Mouse (Mus musculus): ENCODE results near the gene Abtb2. TPM values are rescaled to one million over a fixed set of nuclear protein-coding genes. Genes with fewer than 3 reads are reported as not detected.

Gene Abtb2
- polyA plus RNA-seq, 1 experiment: 4.2 TPM

DNA sequence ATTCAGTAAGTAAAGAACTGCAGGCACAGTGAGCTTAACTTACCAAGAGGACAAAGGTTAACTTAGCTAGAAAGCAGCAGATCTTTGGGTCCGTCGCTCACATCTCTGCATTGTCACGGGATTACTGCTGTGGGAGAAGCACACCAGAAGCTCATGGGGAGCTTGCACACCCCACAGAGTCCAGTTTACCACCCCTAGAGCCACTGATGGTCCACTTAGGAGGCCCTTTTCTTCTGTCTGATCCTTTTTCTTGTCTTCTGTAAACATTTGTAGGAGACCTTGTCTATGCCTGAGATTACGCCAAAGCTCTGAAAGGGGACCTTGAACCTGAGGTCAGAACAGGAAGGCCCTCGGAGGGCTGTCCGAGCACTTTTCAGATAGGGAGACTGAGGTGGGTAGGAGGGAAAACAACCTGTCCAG is 28.5 kb downstream of the Abtb2 start:
- H3K9ac ChIP-seq (ENCODE audit: low read depth, poor library complexity, severe bottlenecking): no peak overlapping the region
- no peaks in the 10 kb centered on the region for H3K9me3 ChIP-seq (replicated peaks; ENCODE audit: control insufficient read depth, insufficient read depth, low read length, poor library complexity, severe bottlenecking)
- TF ChIP-seq EP300 (IDR thresholded peaks at IDR 0.05; ENCODE audit: insufficient read depth, low read depth, low read length): no peak
- TF ChIP-seq POLR2A (IDR thresholded peaks at IDR 0.05; ENCODE audit: insufficient read depth, low read length): no peak
- no peak for TF ChIP-seq CTCF (IDR thresholded peaks at IDR 0.05; ENCODE audit: low read depth, low read length)
- no peak overlapping the region for H3K27ac ChIP-seq (ENCODE audit: insufficient read depth, low read length)
- no peaks in the 10 kb centered on the region for H3K27me3 ChIP-seq (ENCODE audit: control insufficient read depth, insufficient read depth, low read length, poor library complexity, severe bottlenecking)
- H3K4me3 ChIP-seq (ENCODE audit: low read depth, low read length): no peak overlapping the region
- H3K36me3 ChIP-seq (ENCODE audit: control insufficient read depth, insufficient read depth, low read length, poor library complexity, severe bottlenecking): no peaks in the 10 kb centered on the region
- no peaks in the 10 kb centered on the region for H3K4me1 ChIP-seq (ENCODE audit: control insufficient read depth, insufficient read depth, low read length)

DNA sequence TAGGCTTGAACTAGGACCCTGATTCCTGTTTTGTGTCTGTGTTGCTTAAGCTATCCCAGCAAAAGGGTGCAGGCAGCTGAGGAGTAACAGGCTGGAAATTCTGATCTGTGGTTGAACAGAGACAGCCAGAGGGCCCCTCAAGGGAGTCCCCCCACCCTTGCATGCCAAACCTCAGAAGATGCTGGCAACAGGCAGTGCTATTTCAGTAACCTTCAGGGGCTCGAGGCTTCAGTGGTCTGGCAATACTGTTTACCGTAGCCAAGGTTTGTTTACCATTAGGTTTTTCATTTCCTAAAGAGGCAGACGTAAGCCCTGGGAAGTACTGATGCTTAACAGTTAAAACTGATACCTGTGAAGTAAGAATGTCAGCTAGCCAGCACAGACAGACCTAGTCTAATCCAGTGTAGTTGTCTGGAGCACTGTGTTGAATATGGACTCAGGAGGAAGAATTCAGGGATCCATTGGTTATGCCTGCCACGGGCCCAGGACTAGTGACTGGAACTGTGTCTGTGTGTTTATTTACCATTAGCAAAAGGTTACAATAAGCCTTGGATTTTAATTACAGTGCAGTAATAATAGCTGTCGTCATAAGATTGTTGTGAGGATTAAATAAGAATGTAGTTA is 29.0 kb downstream of the Abtb2 start:
- TF ChIP-seq CTCF (IDR thresholded peaks at IDR 0.05; ENCODE audit: low read depth, low read length): no peak
- no peak for TF ChIP-seq EP300 (IDR thresholded peaks at IDR 0.05; ENCODE audit: insufficient read depth, low read depth, low read length)
- TF ChIP-seq POLR2A (IDR thresholded peaks at IDR 0.05; ENCODE audit: insufficient read depth, low read length): no peak
- Histone ChIP-seq H3K4me1 (ENCODE audit: control insufficient read depth, insufficient read depth, low read length) (no peaks in the 10 kb centered on the region), H3K4me3 (ENCODE audit: low read depth, low read length) (no peak overlapping the region), H3K27me3 (ENCODE audit: control insufficient read depth, insufficient read depth, low read length, poor library complexity, severe bottlenecking) (no peaks in the 10 kb centered on the region), H3K27ac (ENCODE audit: insufficient read depth, low read length) (no peak overlapping the region), H3K9me3 (replicated peaks; ENCODE audit: control insufficient read depth, insufficient read depth, low read length, poor library complexity, severe bottlenecking) (no peaks in the 10 kb centered on the region), H3K9ac (ENCODE audit: low read depth, poor library complexity, severe bottlenecking) (no peak overlapping the region), H3K36me3 (ENCODE audit: control insufficient read depth, insufficient read depth, low read length, poor library complexity, severe bottlenecking) (no peaks in the 10 kb centered on the region)

- Histone ChIP-seq H3K4me1 (ENCODE audit: control insufficient read depth, insufficient read depth, low read length) (no peaks in the 10 kb centered on the region), H3K27ac (ENCODE audit: insufficient read depth, low read length) (no peak overlapping the region)
- no peak for TF ChIP-seq POLR2A (IDR thresholded peaks at IDR 0.05; ENCODE audit: insufficient read depth, low read length)
- no peak for TF ChIP-seq EP300 (IDR thresholded peaks at IDR 0.05; ENCODE audit: insufficient read depth, low read depth, low read length)
- no peak for TF ChIP-seq CTCF (IDR thresholded peaks at IDR 0.05; ENCODE audit: low read depth, low read length)
Observed at GRCm38 (mm10) chr2:103599296-103599695, 33.2 kb downstream of the Abtb2 start.

GRCm38 (mm10) chr2:103600165-103600891 is 34.2 kb downstream of the Abtb2 start:
- Histone ChIP-seq H3K4me3 (ENCODE audit: low read depth, low read length) (no peak overlapping the region), H3K9ac (ENCODE audit: low read depth, poor library complexity, severe bottlenecking) (no peak overlapping the region), H3K4me1 (ENCODE audit: control insufficient read depth, insufficient read depth, low read length) (no peaks in the 10 kb centered on the region), H3K9me3 (replicated peaks; ENCODE audit: control insufficient read depth, insufficient read depth, low read length, poor library complexity, severe bottlenecking) (no peaks in the 10 kb centered on the region), H3K27me3 (ENCODE audit: control insufficient read depth, insufficient read depth, low read length, poor library complexity, severe bottlenecking) (no peaks in the 10 kb centered on the region), H3K27ac (ENCODE audit: insufficient read depth, low read length) (no peak overlapping the region), H3K36me3 (ENCODE audit: control insufficient read depth, insufficient read depth, low read length, poor library complexity, severe bottlenecking) (no peaks in the 10 kb centered on the region)
- TF ChIP-seq EP300 (IDR thresholded peaks at IDR 0.05; ENCODE audit: insufficient read depth, low read depth, low read length) (no peak), CTCF (IDR thresholded peaks at IDR 0.05; ENCODE audit: low read depth, low read length) (no peak), POLR2A (IDR thresholded peaks at IDR 0.05; ENCODE audit: insufficient read depth, low read length) (no peak)

More at GRCm38 (mm10) chr2:103599296-103599695, 33.2 kb downstream of the Abtb2 start:
- Histone ChIP-seq H3K27me3 (ENCODE audit: control insufficient read depth, insufficient read depth, low read length, poor library complexity, severe bottlenecking) (no peaks in the 10 kb centered on the region), H3K9me3 (replicated peaks; ENCODE audit: control insufficient read depth, insufficient read depth, low read length, poor library complexity, severe bottlenecking) (no peaks in the 10 kb centered on the region), H3K4me3 (ENCODE audit: low read depth, low read length) (no peak overlapping the region), H3K36me3 (ENCODE audit: control insufficient read depth, insufficient read depth, low read length, poor library complexity, severe bottlenecking) (no peaks in the 10 kb centered on the region), H3K9ac (ENCODE audit: low read depth, poor library complexity, severe bottlenecking) (no peak overlapping the region)

DNA sequence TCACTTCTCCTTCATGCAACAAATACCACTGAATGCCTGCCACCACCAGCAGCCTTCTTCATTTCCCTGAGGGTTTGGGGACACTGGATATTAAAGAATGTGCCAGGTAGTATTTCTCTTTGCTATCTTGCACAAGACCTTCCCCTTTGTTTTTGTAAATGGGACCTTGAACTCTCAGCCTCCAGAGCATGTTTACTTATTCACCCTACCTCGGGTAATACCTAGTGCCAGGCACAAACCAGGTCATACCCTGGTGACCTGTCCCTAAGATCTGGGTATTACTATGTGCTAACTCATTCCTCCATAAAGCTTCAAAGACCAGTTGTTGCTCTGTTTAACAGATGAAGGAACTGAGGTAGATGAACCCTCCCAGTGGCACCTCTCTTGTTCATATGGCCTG is 35.0 kb downstream of the Abtb2 start:
- Histone ChIP-seq H3K4me1 (ENCODE audit: control insufficient read depth, insufficient read depth, low read length) (no peaks in the 10 kb centered on the region), H3K4me3 (ENCODE audit: low read depth, low read length) (no peak overlapping the region), H3K36me3 (ENCODE audit: control insufficient read depth, insufficient read depth, low read length, poor library complexity, severe bottlenecking) (no peaks in the 10 kb centered on the region), H3K27me3 (ENCODE audit: control insufficient read depth, insufficient read depth, low read length, poor library complexity, severe bottlenecking) (no peaks in the 10 kb centered on the region), H3K9ac (ENCODE audit: low read depth, poor library complexity, severe bottlenecking) (no peak overlapping the region), H3K27ac (ENCODE audit: insufficient read depth, low read length) (no peak overlapping the region), H3K9me3 (replicated peaks; ENCODE audit: control insufficient read depth, insufficient read depth, low read length, poor library complexity, severe bottlenecking) (no peaks in the 10 kb centered on the region)
- TF ChIP-seq CTCF (IDR thresholded peaks at IDR 0.05; ENCODE audit: low read depth, low read length) (no peak), EP300 (IDR thresholded peaks at IDR 0.05; ENCODE audit: insufficient read depth, low read depth, low read length) (no peak), POLR2A (IDR thresholded peaks at IDR 0.05; ENCODE audit: insufficient read depth, low read length) (no peak)

DNA sequence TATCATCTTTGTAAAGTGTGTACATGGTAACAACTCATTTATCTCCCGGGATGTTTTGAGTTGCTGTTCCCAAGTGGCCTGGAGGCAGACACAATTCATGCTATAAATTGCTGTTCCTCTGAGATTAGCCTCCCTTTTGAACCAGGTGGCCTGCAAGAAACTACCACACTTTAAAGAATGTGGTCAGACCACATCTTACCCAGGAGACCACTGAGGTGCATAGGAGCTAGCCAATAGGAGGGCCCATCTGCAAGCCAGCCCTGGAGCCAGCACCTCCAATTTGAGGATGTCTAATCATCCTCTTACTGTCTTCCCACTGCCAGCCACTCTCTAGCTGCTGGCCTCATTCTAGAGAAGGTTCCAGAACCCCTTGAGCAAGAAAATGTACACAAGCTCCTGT is 35.4 kb downstream of the Abtb2 start:
- Histone ChIP-seq H3K9me3 (replicated peaks; ENCODE audit: control insufficient read depth, insufficient read depth, low read length, poor library complexity, severe bottlenecking) (no peaks in the 10 kb centered on the region), H3K4me3 (ENCODE audit: low read depth, low read length) (no peak overlapping the region), H3K4me1 (ENCODE audit: control insufficient read depth, insufficient read depth, low read length) (no peaks in the 10 kb centered on the region), H3K27me3 (ENCODE audit: control insufficient read depth, insufficient read depth, low read length, poor library complexity, severe bottlenecking) (no peaks in the 10 kb centered on the region), H3K9ac (ENCODE audit: low read depth, poor library complexity, severe bottlenecking) (no peak overlapping the region), H3K27ac (ENCODE audit: insufficient read depth, low read length) (no peak overlapping the region), H3K36me3 (ENCODE audit: control insufficient read depth, insufficient read depth, low read length, poor library complexity, severe bottlenecking) (no peaks in the 10 kb centered on the region)
- TF ChIP-seq POLR2A (IDR thresholded peaks at IDR 0.05; ENCODE audit: insufficient read depth, low read length) (no peak), EP300 (IDR thresholded peaks at IDR 0.05; ENCODE audit: insufficient read depth, low read depth, low read length) (no peak), CTCF (IDR thresholded peaks at IDR 0.05; ENCODE audit: low read depth, low read length) (no peak)
